11 mouse cellular contexts compared by ENCODE assay signal in genomic region chr19:28660912-28661311, GRCm38 (mm10).
"Had no signal": no experiment of that assay in that cellular context is flagged by ENCODE, and none has a peak within 500 bp of the region (broad histone marks: within the 10 kb centered on the region; RNA-seq: fewer than 3 reads in every experiment).

No protein-coding gene starts in this region.

- H3K4me2 ChIP-seq: limb, embryonic 13.5 days; midbrain, embryonic 12.5 days had no signal

- DNase-seq: layer of hippocampus, postnatal 36 days; lung, adult 18-20 months; right cerebral cortex, adult 18-20 months; right cerebral cortex, postnatal 25 days; thymus, postnatal 4 days had no signal

- H3K9me3 ChIP-seq: limb, embryonic 13.5 days; midbrain, embryonic 12.5 days had no signal

- H3K4me3 ChIP-seq: limb, embryonic 13.5 days; midbrain, embryonic 12.5 days had no signal

- H3K27me3 ChIP-seq: limb, embryonic 13.5 days had no signal

- H3K27ac ChIP-seq: limb, embryonic 13.5 days; liver, embryonic 14.5 days; midbrain, embryonic 12.5 days; stomach, postnatal 0 days had no signal

- ATAC-seq: hindbrain, embryonic 16.5 days; inflammation-experienced regulatory T-cells, adult 6 months had no signal

- H3K9ac ChIP-seq: limb, embryonic 13.5 days; liver, embryonic 14.5 days; midbrain, embryonic 12.5 days had no signal

- H3K36me3 ChIP-seq: midbrain, embryonic 12.5 days had no signal
